Comparison of ENCODE assay signal across 12 mouse cellular contexts in the genomic region with DNA sequence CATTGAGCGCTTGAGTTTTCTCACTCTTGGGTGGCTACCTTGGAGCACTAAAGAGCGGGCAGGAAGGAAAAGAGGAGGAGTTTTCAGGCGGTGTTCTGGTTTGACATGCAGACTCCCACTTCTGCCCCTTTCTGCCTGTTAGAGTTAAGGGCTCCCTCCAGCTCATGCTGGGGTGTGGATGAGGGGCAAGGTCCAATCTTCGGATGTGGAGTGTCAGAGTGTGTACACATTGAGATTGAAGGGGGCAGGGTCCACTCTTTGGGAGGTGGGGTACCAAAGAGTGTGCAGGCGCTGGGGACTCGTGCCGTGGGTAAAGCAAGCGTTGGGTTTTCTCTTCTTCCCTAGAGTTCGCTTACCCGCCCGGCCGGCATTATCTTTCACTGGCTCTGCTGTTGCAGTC.
"Had no signal": no experiment of that assay in that cellular context is flagged by ENCODE, and none has a peak within 500 bp of the region (broad histone marks: within the 10 kb centered on the region; RNA-seq: fewer than 3 reads in every experiment).

No protein-coding gene starts in this region.

- H3K36me3 ChIP-seq: kidney, embryonic 15.5 days; limb, embryonic 13.5 days; neural tube, embryonic 12.5 days had no signal

- H3K4me2 ChIP-seq: kidney, embryonic 15.5 days; limb, embryonic 13.5 days; neural tube, embryonic 12.5 days had no signal

- DNase-seq: kidney, adult 2 months; kidney, postnatal 14 days; left cerebral cortex, postnatal 4 days; lung, adult 18-20 months; midbrain, embryonic 14.5 days; retina, postnatal 1 day; right cerebral cortex, postnatal 4 days; spleen, adult 18-20 months; thymus, postnatal 14 days had no signal

- H3K27ac ChIP-seq: kidney, embryonic 15.5 days; limb, embryonic 13.5 days; neural tube, embryonic 12.5 days had no signal

- H3K4me3 ChIP-seq: kidney, embryonic 15.5 days; limb, embryonic 13.5 days; neural tube, embryonic 12.5 days had no signal

- H3K4me1 ChIP-seq: kidney, embryonic 15.5 days; limb, embryonic 13.5 days had no signal

- H3K9ac ChIP-seq: kidney, embryonic 15.5 days; limb, embryonic 13.5 days; neural tube, embryonic 12.5 days had no signal

- H3K27me3 ChIP-seq: neural tube, embryonic 12.5 days had no signal

- H3K9me3 ChIP-seq: kidney, embryonic 15.5 days; limb, embryonic 13.5 days; neural tube, embryonic 12.5 days had no signal
